Mouse (Mus musculus): ENCODE results near the gene Slc4a1ap. TPM values are rescaled to one million over a fixed set of nuclear protein-coding genes. Genes with fewer than 3 reads are reported as not detected.
A peak's percentile ranks its signal among the peaks of the same experiment; 100 is the strongest.
"Not testable (repeated sequence)": the region's sequence is repeated elsewhere in the genome, so short reads cannot be mapped to it uniquely, and the experiment has no call there.

Slc4a1ap gene
- total and polyA plus RNA-seq, 2 experiments from 2014 or later = 25.6 to 29.3 TPM

DNA sequence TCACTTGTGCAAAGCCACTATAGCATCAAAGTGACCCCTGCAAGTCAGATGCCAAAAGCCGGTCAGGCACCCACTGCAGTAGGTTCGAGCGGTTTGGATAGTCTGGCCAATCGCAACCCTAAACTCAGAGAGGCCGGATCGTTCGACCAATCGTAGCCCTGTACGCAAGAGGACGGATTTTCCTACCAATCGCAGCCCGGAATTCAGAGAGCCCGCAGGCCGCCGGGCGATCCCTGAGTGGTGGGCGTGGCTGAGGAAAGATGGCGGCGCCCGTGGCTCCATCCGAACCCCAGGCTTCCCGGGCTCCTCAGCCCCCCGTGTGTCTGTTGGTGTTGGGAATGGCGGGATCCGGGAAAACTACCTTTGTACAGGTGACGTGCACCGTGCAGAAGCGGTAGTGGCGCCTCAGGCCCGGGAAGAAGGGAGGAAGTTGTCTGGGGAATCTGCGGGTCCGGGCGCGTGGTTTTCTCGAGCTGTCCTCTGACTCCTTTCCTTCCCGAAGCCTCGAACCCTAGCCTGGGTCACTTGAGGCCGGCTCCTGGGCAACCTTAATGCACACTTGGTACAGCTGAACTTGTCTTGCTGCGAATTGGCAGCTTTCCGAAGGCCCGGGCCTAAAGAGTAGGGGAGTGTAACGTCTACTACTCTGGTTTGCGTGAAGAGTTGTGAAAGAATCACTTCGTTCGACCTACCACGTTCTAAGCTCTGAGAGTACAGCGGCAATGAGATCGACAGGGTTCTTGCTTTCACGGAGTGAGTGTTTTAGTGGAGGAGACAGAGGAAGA, 32.1 kb upstream of the Slc4a1ap start, which contains the start of gene Gpn1:
TSS of gene Gpn1 (plus strand) at position 229 of the 785 bp plus-strand sequence.
- no peaks in the 10 kb centered on the region for H3K9me3 ChIP-seq (ENCODE audit: low read length)
- H3K4me1 ChIP-seq (ENCODE audit: insufficient read depth) = 0 out of 2 replicates have a peak, but pooled peaks cover 4% of the 10 kb centered on the region
- H3K27me3 ChIP-seq (ENCODE audit: insufficient read depth, low read length) = no peaks in the 10 kb centered on the region
- 2% methylated on average over 48 of the region's 49 CpGs for WGBS
- peak within 1 kb of the TSS; percentile 71 for H3K4me2 ChIP-seq (ENCODE audit: low read depth)
- H3K36me3 ChIP-seq (ENCODE audit: insufficient read depth) = peaks cover 29% of the 10 kb centered on the region
- peak within 1 kb of the TSS; percentile 53 for H3K9ac ChIP-seq
- peak; percentile 100 for ATAC-seq
- no peak within 1 kb of the TSS for H3K27ac ChIP-seq (ENCODE audit: low read depth, low read length)
- DNase-seq = peak; percentile 95
- peak within 1 kb of the TSS; percentile 61 for H3K4me3 ChIP-seq (ENCODE audit: low read depth, low read length)
- TF ChIP-seq CTCF (IDR thresholded peaks at IDR 0.05; ENCODE audit: low read depth) = no peak

DNA sequence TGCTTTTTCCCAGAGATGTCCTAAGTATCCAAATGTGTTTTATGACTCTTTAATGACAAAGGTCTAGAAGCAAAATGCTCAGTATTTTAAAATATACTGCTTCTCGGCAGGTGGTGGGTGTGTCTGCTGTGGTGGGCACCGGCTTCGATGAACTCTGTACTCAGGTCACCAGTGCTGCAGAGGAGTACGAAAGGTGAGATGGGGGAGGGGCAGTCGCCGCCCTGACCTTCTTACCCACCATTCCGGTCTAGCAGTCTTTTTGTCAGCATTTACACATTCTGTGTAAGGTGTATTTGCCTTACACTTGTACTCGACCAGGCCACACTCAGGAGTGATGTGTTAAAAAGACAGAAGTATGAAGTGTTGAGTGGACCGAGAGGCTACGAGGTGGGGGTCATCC, 22.0 kb upstream of the Slc4a1ap start:
- 95% methylated on average over 10 of the region's 10 CpGs for WGBS
- Histone ChIP-seq H3K9ac (no peak overlapping the region), H3K4me2 (ENCODE audit: low read depth) (no peak overlapping the region), H3K27ac (ENCODE audit: low read depth, low read length) (no peak overlapping the region), H3K27me3 (ENCODE audit: insufficient read depth, low read length) (no peaks in the 10 kb centered on the region), H3K36me3 (ENCODE audit: insufficient read depth) (peaks cover 78% of the 10 kb centered on the region), H3K9me3 (ENCODE audit: low read length) (no peaks in the 10 kb centered on the region), H3K4me3 (ENCODE audit: low read depth, low read length) (no peak overlapping the region), H3K4me1 (ENCODE audit: insufficient read depth) (no peaks in the 10 kb centered on the region)
- no peak for DNase-seq
- TF ChIP-seq CTCF (IDR thresholded peaks at IDR 0.05; ENCODE audit: low read depth) = no peak
- ATAC-seq = no peak

DNA sequence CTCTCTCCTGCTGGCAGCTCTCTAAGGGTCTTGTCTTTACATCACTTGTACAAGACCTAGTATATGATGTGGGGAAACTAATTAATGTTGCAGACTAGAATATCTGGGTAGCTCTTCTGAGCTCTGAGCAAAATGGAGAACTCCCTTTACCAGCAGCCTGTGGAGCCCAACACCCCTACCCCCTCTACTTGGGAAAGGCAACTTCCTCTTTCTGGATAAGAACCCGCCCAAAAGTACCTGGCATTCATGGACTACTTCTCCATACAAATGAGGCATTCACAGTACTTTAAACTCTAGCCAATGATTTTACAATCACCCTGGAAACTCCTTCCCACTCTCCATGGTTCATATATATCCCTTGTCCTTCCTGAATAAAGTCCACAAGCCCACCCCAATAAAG, 14.3 kb upstream of the Slc4a1ap start:
- Histone ChIP-seq H3K4me3 (ENCODE audit: low read depth, low read length) (no peak overlapping the region), H3K36me3 (ENCODE audit: insufficient read depth) (peaks cover 81% of the 10 kb centered on the region), H3K27me3 (ENCODE audit: insufficient read depth, low read length) (no peaks in the 10 kb centered on the region), H3K4me1 (ENCODE audit: insufficient read depth) (no peaks in the 10 kb centered on the region), H3K27ac (ENCODE audit: low read depth, low read length) (no peak overlapping the region), H3K9ac (no peak overlapping the region), H3K4me2 (ENCODE audit: low read depth) (no peak overlapping the region), H3K9me3 (ENCODE audit: low read length) (no peaks in the 10 kb centered on the region)
- DNase-seq = no peak
- TF ChIP-seq CTCF (IDR thresholded peaks at IDR 0.05; ENCODE audit: low read depth) = no peak
- 78% methylated on average over 1 of the region's 1 CpGs for WGBS
- no peak for ATAC-seq

DNA sequence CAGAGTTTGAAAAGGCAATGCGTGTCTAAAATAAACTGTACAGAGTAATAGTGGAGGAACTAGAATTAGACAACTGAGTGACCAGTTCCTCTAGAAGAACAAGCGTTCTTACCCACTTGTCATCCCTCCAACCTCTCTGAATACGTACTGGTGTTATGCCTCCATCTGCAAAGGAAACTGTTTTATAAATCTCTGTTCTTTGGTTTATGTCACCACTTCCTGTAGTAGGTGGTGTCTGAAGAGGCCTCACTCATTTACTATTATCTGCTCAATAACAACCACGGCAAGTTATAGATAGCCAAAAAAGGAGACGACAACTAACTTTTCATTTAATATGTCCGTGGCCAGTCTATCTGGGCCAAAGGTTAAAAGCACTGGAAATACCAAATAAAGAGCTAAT, 6.2 kb upstream of the Slc4a1ap start:
- no peak overlapping the region for H3K4me3 ChIP-seq (ENCODE audit: low read depth, low read length)
- TF ChIP-seq CTCF (IDR thresholded peaks at IDR 0.05; ENCODE audit: low read depth) = no peak

DNA sequence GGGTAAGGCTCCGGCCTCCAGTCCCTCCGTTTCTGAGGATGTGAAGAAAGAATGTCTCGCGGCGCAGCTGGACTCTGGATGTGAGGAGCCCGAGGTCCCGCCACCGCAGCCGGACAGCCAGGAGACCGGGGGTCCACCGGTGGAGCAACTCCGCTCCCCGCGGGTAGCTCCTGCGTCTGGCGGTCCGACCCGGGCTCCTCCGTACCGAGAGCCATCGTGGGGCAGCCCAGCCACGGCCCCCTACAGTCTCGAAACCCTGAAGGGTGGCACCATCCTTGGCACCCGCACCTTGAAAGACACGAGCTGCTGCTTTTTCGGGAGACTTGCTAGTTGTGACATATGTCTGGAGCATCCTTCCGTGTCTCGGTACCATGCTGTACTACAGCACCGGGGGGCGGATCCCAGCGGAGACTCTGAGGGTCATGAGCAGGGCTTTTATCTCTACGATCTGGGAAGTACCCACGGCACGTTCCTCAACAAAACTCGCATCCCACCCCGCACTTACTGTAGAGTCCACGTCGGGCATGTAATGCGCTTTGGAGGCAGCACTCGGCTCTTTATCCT, 404 bp downstream of the Slc4a1ap start:
- DNase-seq (no peak), ATAC-seq (peak; percentile 30; the same call in 1 of the 2 replicates)
- no peak for TF ChIP-seq CTCF (IDR thresholded peaks at IDR 0.05; ENCODE audit: low read depth)
- peak overlapping the region; percentile 84 for H3K4me3 ChIP-seq (ENCODE audit: low read depth, low read length)
- peaks cover 32% of the 10 kb centered on the region for H3K36me3 ChIP-seq (ENCODE audit: insufficient read depth)
- no peaks in the 10 kb centered on the region for H3K9me3 ChIP-seq (ENCODE audit: low read length)
- peak overlapping the region; percentile 88 for H3K27ac ChIP-seq (ENCODE audit: low read depth, low read length)
- peak overlapping the region; percentile 96 for H3K4me2 ChIP-seq (ENCODE audit: low read depth)
- H3K4me1 ChIP-seq (ENCODE audit: insufficient read depth) = peaks cover 18% of the 10 kb centered on the region
- no peaks in the 10 kb centered on the region for H3K27me3 ChIP-seq (ENCODE audit: insufficient read depth, low read length)
- H3K9ac ChIP-seq = peak overlapping the region; percentile 80
- 6% methylated on average over 40 of the region's 40 CpGs for WGBS

More for the DNA sequence above, 6.2 kb upstream of the Slc4a1ap start:
- Histone ChIP-seq H3K9me3 (ENCODE audit: low read length) (no peaks in the 10 kb centered on the region), H3K27ac (ENCODE audit: low read depth, low read length) (no peak overlapping the region), H3K36me3 (ENCODE audit: insufficient read depth) (peaks cover 63% of the 10 kb centered on the region), H3K4me2 (ENCODE audit: low read depth) (no peak overlapping the region), H3K27me3 (ENCODE audit: insufficient read depth, low read length) (no peaks in the 10 kb centered on the region), H3K9ac (no peak overlapping the region), H3K4me1 (ENCODE audit: insufficient read depth) (no peaks in the 10 kb centered on the region; the same call in 1 of the 2 replicates)
- no peak for ATAC-seq
- 96% methylated on average over 6 of the region's 6 CpGs for WGBS
- no peak for DNase-seq

DNA sequence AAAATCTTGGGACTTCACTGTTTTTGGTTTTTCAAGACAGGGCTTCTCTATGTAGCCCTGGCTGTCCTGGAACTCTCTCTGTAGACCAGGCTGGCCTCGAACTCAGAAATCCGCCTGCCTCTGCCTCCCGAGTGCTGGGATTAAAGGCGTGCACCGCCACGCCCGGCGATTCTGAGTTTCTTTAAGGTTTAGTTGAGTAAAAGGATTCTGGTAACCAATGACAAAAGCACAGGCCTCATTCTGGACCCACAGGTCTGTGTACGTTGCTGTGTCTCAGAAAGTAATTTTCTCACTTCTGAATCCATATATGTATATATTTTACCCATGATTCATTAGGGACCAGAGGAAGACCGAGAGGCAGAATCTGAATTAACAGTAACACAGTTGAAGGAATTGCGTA, 912 bp downstream of the Slc4a1ap start, which contains the start of gene Supt7l:
TSS of gene Supt7l (minus strand) at position 101 of the 400 bp plus-strand sequence.
- ATAC-seq; DNase-seq; H3K27me3 ChIP-seq (ENCODE audit: insufficient read depth, low read length); H3K9me3 ChIP-seq (ENCODE audit: low read length): not testable (repeated sequence)
- H3K4me2 ChIP-seq (ENCODE audit: low read depth) = peak within 1 kb of the TSS; percentile 96
- WGBS = 80% methylated on average over 11 of the region's 11 CpGs
- H3K9ac ChIP-seq = peak within 1 kb of the TSS; percentile 80
- H3K4me1 ChIP-seq (ENCODE audit: insufficient read depth) = peaks cover 18% of the 10 kb centered on the region
- peak within 1 kb of the TSS; percentile 84 for H3K4me3 ChIP-seq (ENCODE audit: low read depth, low read length)
- H3K27ac ChIP-seq (ENCODE audit: low read depth, low read length) = peak within 1 kb of the TSS; percentile 88
- peaks cover 32% of the 10 kb centered on the region for H3K36me3 ChIP-seq (ENCODE audit: insufficient read depth)

DNA sequence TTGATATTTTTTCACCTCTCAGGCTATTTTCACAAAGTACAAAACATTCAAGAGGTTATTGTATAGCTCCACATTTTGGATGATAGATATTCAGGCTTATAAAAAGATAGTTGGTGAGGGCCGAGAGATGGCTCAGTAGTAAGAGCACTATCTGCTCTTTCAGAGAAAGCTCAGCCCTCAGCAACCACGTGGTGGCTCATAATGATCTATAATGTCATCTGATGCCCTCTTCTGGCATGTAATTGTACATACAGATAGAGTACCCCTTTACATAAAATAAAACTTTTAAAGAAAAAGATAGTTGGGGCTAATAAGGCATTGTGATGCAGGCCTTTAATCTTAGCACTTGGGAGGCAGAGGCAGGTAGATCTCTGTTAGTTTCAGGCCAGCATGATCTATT, 1.8 kb downstream of the Slc4a1ap start:
- Histone ChIP-seq H3K4me3 (ENCODE audit: low read depth, low read length) (no peak overlapping the region), H3K36me3 (ENCODE audit: insufficient read depth) (peaks cover 33% of the 10 kb centered on the region), H3K4me2 (ENCODE audit: low read depth) (no peak overlapping the region), H3K4me1 (ENCODE audit: insufficient read depth) (peaks cover 18% of the 10 kb centered on the region), H3K27ac (ENCODE audit: low read depth, low read length) (no peak overlapping the region), H3K9ac (no peak overlapping the region), H3K9me3 (ENCODE audit: low read length) (no peaks in the 10 kb centered on the region), H3K27me3 (ENCODE audit: insufficient read depth, low read length) (no peaks in the 10 kb centered on the region)
- no peak for TF ChIP-seq CTCF (IDR thresholded peaks at IDR 0.05; ENCODE audit: low read depth)
- DNase-seq (no peak), ATAC-seq (no peak)
- WGBS = 60% methylated on average over 2 of the region's 2 CpGs
